Mouse (Mus musculus) megakaryocyte, embryonic 14.5 days (primary cell): ENCODE results near the gene Lrmda. TPM values are rescaled to one million over a fixed set of nuclear protein-coding genes. Genes with fewer than 3 reads are reported as not detected.

Experiments
- H3K27me3 ChIP-seq: replicated peaks from 2 replicates; pipeline ENCODE3; 2012; ENCODE audit warnings: inconsistent platforms
- H3K36me3 ChIP-seq: replicated peaks from 2 replicates; pipeline ENCODE3; 2012; ENCODE audit warnings: low read length, inconsistent platforms, mixed read lengths
- H3K4me1 ChIP-seq: 2 replicates; pipeline ENCODE4 v1.6.1; 2012; ENCODE audit warnings: inconsistent platforms
- H3K4me3 ChIP-seq: replicated peaks from 2 replicates; pipeline ENCODE3; 2012; ENCODE audit warnings: moderate library complexity, mild to moderate bottlenecking, inconsistent platforms
- H3K9me3 ChIP-seq: 2 replicates; pipeline ENCODE4 v1.6.1; 2012; ENCODE audit warnings: inconsistent platforms
- FLI1 ChIP-seq: IDR thresholded peaks from 2 replicates; pipeline ENCODE4 v1.6.1; 2012; ENCODE audit warnings: low read length, inconsistent platforms, mixed read lengths
- GATA1 ChIP-seq: IDR thresholded peaks from 3 replicates; pipeline ENCODE4 v1.6.1; 2012; ENCODE audit warnings: mixed read lengths, low read length, inconsistent platforms, borderline replicate concordance
- polyA plus RNA-seq: library from polyadenylated mRNA; stranded (reverse); fragments of >175 nt; gene quantifications from 2 replicates; pipeline ENCODE4 v1.2.3, GENCODE M21; 2012; ENCODE audit warnings: low replicate concordance; ENCODE audit not compliant: insufficient read depth

The Lrmda gene
- polyA plus RNA-seq, 1 experiment: 7.1 TPM

GRCm38 (mm10) chr14:22509747-22510530, 490.4 kb downstream of the Lrmda start:
- no peaks in the 10 kb centered on the region for H3K27me3 ChIP-seq
- H3K9me3 ChIP-seq: no peaks in the 10 kb centered on the region
- no peaks in the 10 kb centered on the region for H3K36me3 ChIP-seq
- H3K4me1 ChIP-seq: no peaks in the 10 kb centered on the region
- TF ChIP-seq GATA1 (no peak), FLI1 (no peak)
- H3K4me3 ChIP-seq: no peak overlapping the region

DNA sequence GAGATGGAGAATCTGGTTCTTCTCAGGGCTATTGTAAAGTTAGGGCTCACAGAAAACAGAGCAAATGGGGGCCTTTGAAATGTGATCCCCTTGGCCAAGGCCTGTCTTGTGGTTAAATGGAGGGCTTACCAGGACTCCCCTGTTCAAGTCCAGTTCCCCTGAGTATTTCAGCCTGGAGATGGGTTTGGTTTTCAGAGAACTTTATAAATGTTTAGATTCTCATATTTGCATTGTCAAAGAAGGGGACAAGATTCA, 490.9 kb downstream of the Lrmda start:
- no peak overlapping the region for H3K4me3 ChIP-seq
- no peaks in the 10 kb centered on the region for H3K4me1 ChIP-seq
- no peaks in the 10 kb centered on the region for H3K27me3 ChIP-seq
- H3K36me3 ChIP-seq: no peaks in the 10 kb centered on the region
- TF ChIP-seq GATA1 (no peak), FLI1 (no peak)
- no peaks in the 10 kb centered on the region for H3K9me3 ChIP-seq

- no peak for TF ChIP-seq FLI1
- TF ChIP-seq GATA1: no peak
- no peaks in the 10 kb centered on the region for H3K36me3 ChIP-seq
- no peaks in the 10 kb centered on the region for H3K27me3 ChIP-seq
- H3K4me3 ChIP-seq: no peak overlapping the region
- H3K9me3 ChIP-seq: peaks cover 4% of the 10 kb centered on the region; the same call in 1 of the 2 replicates
- H3K4me1 ChIP-seq: no peaks in the 10 kb centered on the region
Observed at GRCm38 (mm10) chr14:22514362-22515084, 495.0 kb downstream of the Lrmda start.

GRCm38 (mm10) chr14:22530706-22531105, 511.2 kb downstream of the Lrmda start:
- TF ChIP-seq FLI1 (no peak), GATA1 (no peak)
- H3K36me3 ChIP-seq: no peaks in the 10 kb centered on the region
- no peaks in the 10 kb centered on the region for H3K4me1 ChIP-seq
- no peaks in the 10 kb centered on the region for H3K27me3 ChIP-seq
- H3K9me3 ChIP-seq: no peaks in the 10 kb centered on the region
- no peak overlapping the region for H3K4me3 ChIP-seq

- TF ChIP-seq GATA1: no peak
- TF ChIP-seq FLI1: no peak
- no peaks in the 10 kb centered on the region for H3K27me3 ChIP-seq
- H3K4me3 ChIP-seq: no peak overlapping the region
- no peaks in the 10 kb centered on the region for H3K4me1 ChIP-seq
- H3K9me3 ChIP-seq: no peaks in the 10 kb centered on the region
- H3K36me3 ChIP-seq: no peaks in the 10 kb centered on the region
Observed at GRCm38 (mm10) chr14:22533501-22533900, 514.0 kb downstream of the Lrmda start.

DNA sequence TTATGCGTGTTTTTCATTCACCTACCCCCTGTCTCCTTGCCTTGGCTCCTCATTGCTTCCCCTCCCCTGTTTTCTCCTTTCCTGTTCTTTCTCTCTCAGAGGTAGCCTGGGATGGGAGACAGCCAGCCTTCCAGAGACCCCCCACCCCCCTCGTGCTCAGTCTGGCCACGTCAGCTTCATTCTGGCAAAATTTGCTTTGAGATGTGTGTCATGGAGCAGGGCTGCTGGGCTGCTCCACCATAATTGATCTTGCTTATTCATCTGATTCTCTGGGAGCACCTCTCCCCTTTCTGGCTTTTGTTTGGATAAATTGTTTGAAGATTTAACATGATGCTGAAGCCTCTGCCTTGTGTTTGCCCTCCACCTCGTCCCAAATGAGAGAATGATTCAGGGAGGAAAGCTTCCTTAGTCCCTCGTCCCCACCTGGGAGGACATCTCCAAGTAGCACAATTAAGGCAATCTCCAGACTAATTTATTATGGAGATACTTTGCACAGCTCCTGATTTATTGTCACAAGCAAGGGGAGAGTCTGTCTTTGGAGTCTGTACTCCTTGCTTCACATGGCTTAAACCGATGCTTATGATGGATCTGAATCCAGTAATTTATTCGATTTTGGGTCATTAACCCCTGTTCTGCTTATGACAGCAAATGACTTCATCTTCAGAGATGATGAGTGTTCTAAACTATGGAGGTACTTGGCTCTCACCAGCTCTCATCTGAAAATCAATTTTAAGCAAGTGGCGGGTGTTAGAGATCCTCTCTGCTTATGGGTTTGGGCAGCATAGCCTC, 526.6 kb downstream of the Lrmda start:
- Histone ChIP-seq H3K9me3 (no peaks in the 10 kb centered on the region), H3K36me3 (no peaks in the 10 kb centered on the region), H3K27me3 (no peaks in the 10 kb centered on the region), H3K4me3 (no peak overlapping the region), H3K4me1 (peaks cover 8% of the 10 kb centered on the region)
- no peak for TF ChIP-seq FLI1
- TF ChIP-seq GATA1: no peak

GRCm38 (mm10) chr14:22546676-22546984, 527.1 kb downstream of the Lrmda start:
- Histone ChIP-seq H3K27me3 (no peaks in the 10 kb centered on the region), H3K4me3 (no peak overlapping the region), H3K36me3 (no peaks in the 10 kb centered on the region), H3K9me3 (no peaks in the 10 kb centered on the region), H3K4me1 (peaks cover 8% of the 10 kb centered on the region)
- no peak for TF ChIP-seq GATA1
- no peak for TF ChIP-seq FLI1

- peaks cover 12% of the 10 kb centered on the region for H3K4me1 ChIP-seq
- no peak overlapping the region for H3K4me3 ChIP-seq
- TF ChIP-seq FLI1 (no peak), GATA1 (no peak)
- no peaks in the 10 kb centered on the region for H3K9me3 ChIP-seq
- H3K27me3 ChIP-seq: no peaks in the 10 kb centered on the region
- H3K36me3 ChIP-seq: no peaks in the 10 kb centered on the region
Observed at GRCm38 (mm10) chr14:22548286-22548685, 528.8 kb downstream of the Lrmda start.

DNA sequence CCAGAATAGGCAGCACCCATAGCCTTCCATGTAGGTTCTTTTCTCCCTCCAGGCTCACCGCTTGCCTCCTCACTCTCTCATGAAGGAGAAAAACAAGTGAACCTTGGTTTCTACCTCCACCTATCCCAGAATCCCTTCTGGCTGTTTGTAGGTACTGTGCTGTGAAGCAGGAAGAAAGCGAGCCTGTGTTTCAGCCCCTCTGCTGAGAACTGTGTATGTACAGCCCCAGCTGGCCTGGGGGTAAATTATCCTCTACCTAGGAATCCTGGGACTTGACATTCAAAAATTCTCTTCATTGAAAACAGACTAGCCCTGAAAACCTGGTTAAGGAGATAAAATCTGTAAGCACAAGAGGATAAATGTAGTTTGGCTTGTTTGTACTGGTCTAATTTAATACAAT, 529.7 kb downstream of the Lrmda start:
- no peaks in the 10 kb centered on the region for H3K36me3 ChIP-seq
- TF ChIP-seq FLI1: no peak
- no peak for TF ChIP-seq GATA1
- H3K9me3 ChIP-seq: no peaks in the 10 kb centered on the region
- H3K27me3 ChIP-seq: no peaks in the 10 kb centered on the region
- H3K4me3 ChIP-seq: no peak overlapping the region
- H3K4me1 ChIP-seq: peaks cover 12% of the 10 kb centered on the region

GRCm38 (mm10) chr14:22552358-22552757, 532.8 kb downstream of the Lrmda start:
- H3K4me1 ChIP-seq: peaks cover 12% of the 10 kb centered on the region
- H3K27me3 ChIP-seq: no peaks in the 10 kb centered on the region
- no peaks in the 10 kb centered on the region for H3K9me3 ChIP-seq
- no peaks in the 10 kb centered on the region for H3K36me3 ChIP-seq
- H3K4me3 ChIP-seq: no peak overlapping the region
- TF ChIP-seq GATA1 (no peak), FLI1 (no peak)

DNA sequence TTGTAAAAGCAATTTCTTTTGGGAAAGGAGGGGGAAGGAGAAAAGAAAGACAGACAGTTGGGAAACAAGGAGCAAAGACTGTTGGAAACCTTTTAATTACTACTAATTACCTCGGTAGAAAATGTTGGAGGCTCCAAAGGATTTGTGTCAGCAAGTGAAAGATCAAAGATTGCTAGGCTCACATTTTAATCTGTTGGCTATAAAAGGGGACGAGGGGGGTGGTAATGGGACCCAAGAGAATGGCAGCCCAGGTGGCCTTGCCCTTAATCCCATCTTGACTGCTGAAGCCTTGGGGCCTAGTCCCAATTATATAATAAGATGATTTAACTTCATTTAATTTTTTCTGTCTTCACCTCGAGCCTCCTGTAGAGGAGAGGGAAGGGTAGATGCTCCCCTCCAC, 533.3 kb downstream of the Lrmda start:
- Histone ChIP-seq H3K9me3 (no peaks in the 10 kb centered on the region), H3K27me3 (no peaks in the 10 kb centered on the region), H3K4me3 (no peak overlapping the region), H3K36me3 (no peaks in the 10 kb centered on the region), H3K4me1 (peaks cover 8% of the 10 kb centered on the region)
- TF ChIP-seq FLI1: no peak
- TF ChIP-seq GATA1: no peak
